Mouse (Mus musculus) midbrain, postnatal 0 days (tissue): ENCODE data around the gene Dusp1. TPM values are rescaled to one million over a fixed set of nuclear protein-coding genes. Genes with fewer than 3 reads are reported as not detected.

Source experiments
- ATAC-seq: fragments of 200-750 bp; cut with Nextera tagmentation; 2 replicates; pipeline ENCODE4 v1.8.0; 2017; ENCODE audit warnings: moderate number of reproducible peaks, mild to moderate bottlenecking, moderate TSS enrichment, moderate library complexity; ENCODE audit not compliant: low FRiP score
- DNase-seq: peaks from one replicate; pipeline ENCODE4 v3.0.0-alpha.2; 2015; ENCODE audit warnings: low spot score
- H3K27ac ChIP-seq: fragments of 300-500 bp; sonication (generic); 2 replicates; pipeline ENCODE4 v1.5.1; 2014; ENCODE audit warnings: low read depth, mild to moderate bottlenecking, low read length, mixed read lengths
- H3K27me3 ChIP-seq: fragments of 300-500 bp; sonication (generic); 2 replicates; pipeline ENCODE4 v1.6.1; 2014; ENCODE audit warnings: low read length, control low read depth, mixed read lengths; ENCODE audit not compliant: insufficient read depth
- H3K36me3 ChIP-seq: fragments of 300-500 bp; sonication (generic); 2 replicates; pipeline ENCODE4 v1.6.1; 2014; ENCODE audit warnings: low read length, control low read depth, mixed read lengths; ENCODE audit not compliant: insufficient read depth
- H3K4me1 ChIP-seq: fragments of 300-500 bp; sonication (generic); 2 replicates; pipeline ENCODE4 v1.6.1; 2014; ENCODE audit warnings: mild to moderate bottlenecking, control low read depth, antibody characterized with exemption, low read length, mixed read lengths; ENCODE audit not compliant: insufficient read depth
- H3K4me2 ChIP-seq: fragments of 300-500 bp; sonication (generic); 2 replicates; pipeline ENCODE4 v1.6.1; 2014; ENCODE audit warnings: low read depth, mild to moderate bottlenecking, low read length, mixed read lengths; ENCODE audit not compliant: poor library complexity, severe bottlenecking
- H3K4me3 ChIP-seq: fragments of 300-500 bp; sonication (generic); 2 replicates; pipeline ENCODE4 v1.5.1; 2014; ENCODE audit warnings: low read depth, mild to moderate bottlenecking, low read length, moderate library complexity
- H3K9ac ChIP-seq: fragments of 300-500 bp; sonication (generic); replicated peaks from 2 replicates; pipeline ENCODE4 v1.6.1; 2014; ENCODE audit warnings: mild to moderate bottlenecking, low read length, moderate library complexity, mixed read lengths; ENCODE audit not compliant: poor library complexity, severe bottlenecking
- H3K9me3 ChIP-seq: fragments of 300-500 bp; sonication (generic); 2 replicates; pipeline ENCODE4 v1.6.1; 2016; ENCODE audit warnings: low read length, control low read depth
- CTCF ChIP-seq: IDR thresholded peaks from 2 replicates; pipeline ENCODE4 v1.5.1; 2016; ENCODE audit warnings: antibody characterized with exemption, mild to moderate bottlenecking
- WGBS: fragments of 180-500 bp; shearing (Covaris S2); extraction: QIAGEN DNeasy Blood & Tissue Kit; methylation state at CpG from one replicate; pipeline ENCODE4 v1.1.7; 2014; 5-methylcytosine and 5-hydroxymethylcytosine counted together
- polyA plus RNA-seq: library from polyadenylated mRNA; unstranded; fragments of >200 nt; fragmentation: Nextera tagmentation; extraction: Ambion mirVana; gene quantifications from 2 replicates; pipeline ENCODE4 v1.2.1, GENCODE M21; 2015
- total RNA-seq: library from RNA; depleted of rRNA; stranded (reverse); fragments of >200 nt; gene quantifications from 2 replicates; pipeline ENCODE4 v1.2.3, GENCODE M21; 2014

Gene Dusp1
- total and polyA plus RNA-seq, 2 experiments from 2014 or later, result 26.0 to 46.8 TPM

- no peaks in the 10 kb centered on the region for H3K27me3 ChIP-seq
- DNase-seq (no peak), ATAC-seq (no peak)
- H3K9me3 ChIP-seq, result no peaks in the 10 kb centered on the region
- no peaks in the 10 kb centered on the region for H3K4me1 ChIP-seq
- TF ChIP-seq CTCF, result no peak
- no peak overlapping the region for H3K27ac ChIP-seq
- H3K4me2 ChIP-seq, result no peak overlapping the region
- WGBS, result 73% methylated on average over 4 of the region's 4 CpGs
- H3K9ac ChIP-seq, result no peak overlapping the region
- no peaks in the 10 kb centered on the region for H3K36me3 ChIP-seq
- H3K4me3 ChIP-seq, result no peak overlapping the region
Observed at GRCm38 (mm10) chr17:26478672-26479071, 83.3 kb downstream of the Dusp1 start.

GRCm38 (mm10) chr17:26476871-26477270 is 85.1 kb downstream of the Dusp1 start:
- DNase-seq (no peak), ATAC-seq (no peak)
- Histone ChIP-seq H3K27me3 (no peaks in the 10 kb centered on the region), H3K27ac (no peak overlapping the region), H3K36me3 (no peaks in the 10 kb centered on the region), H3K4me3 (no peak overlapping the region), H3K4me1 (no peaks in the 10 kb centered on the region), H3K9ac (no peak overlapping the region), H3K9me3 (no peaks in the 10 kb centered on the region), H3K4me2 (no peak overlapping the region)
- 68% methylated on average over 6 of the region's 6 CpGs for WGBS
- no peak for TF ChIP-seq CTCF

DNA sequence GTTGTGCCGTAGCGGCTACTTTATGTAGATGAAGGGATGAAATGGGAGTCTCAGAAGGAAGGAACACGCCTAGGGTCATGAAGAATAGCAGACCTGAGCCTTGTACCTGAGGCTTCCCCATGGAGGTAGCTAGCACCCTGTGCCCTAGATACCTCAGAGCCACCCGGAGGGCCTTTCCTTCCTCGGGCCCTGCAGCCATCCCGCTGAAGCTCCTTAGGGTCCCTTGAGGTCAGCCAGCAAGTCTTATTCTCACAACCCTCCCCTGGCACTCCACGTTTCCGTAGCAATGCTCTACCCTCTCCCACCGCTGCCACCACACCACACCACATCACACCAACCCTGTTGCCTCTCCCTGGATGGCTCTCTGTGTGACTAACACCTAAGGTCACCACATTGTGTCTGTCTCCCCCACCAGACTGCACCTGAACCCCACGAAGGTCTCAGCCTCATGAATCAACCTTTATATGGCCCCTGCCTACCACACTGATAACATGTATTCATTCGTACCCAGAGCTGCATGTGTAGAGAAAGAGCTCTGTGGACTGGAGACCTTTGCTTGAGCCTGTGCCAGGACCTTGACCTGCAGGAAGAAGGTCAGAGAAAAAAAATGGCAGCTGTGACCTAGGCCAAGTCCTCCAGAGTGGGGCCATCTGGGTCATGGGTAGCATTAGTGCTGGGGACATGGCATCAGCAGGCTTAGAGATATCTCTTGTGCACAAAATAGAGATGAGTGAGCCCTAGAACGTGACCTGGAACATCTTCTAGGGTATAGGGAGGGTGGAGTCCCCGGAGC is 93.6 kb downstream of the Dusp1 start:
- Histone ChIP-seq H3K36me3 (no peaks in the 10 kb centered on the region), H3K9me3 (no peaks in the 10 kb centered on the region), H3K27ac (no peak overlapping the region), H3K4me2 (no peak overlapping the region), H3K4me3 (no peak overlapping the region), H3K9ac (no peak overlapping the region), H3K4me1 (no peaks in the 10 kb centered on the region), H3K27me3 (no peaks in the 10 kb centered on the region)
- 81% methylated on average over 13 of the region's 13 CpGs for WGBS
- DNase-seq (no peak), ATAC-seq (no peak)
- TF ChIP-seq CTCF, result no peak

GRCm38 (mm10) chr17:26467619-26468018 is 94.3 kb downstream of the Dusp1 start:
- no peak overlapping the region for H3K4me3 ChIP-seq
- TF ChIP-seq CTCF, result no peak
- H3K4me1 ChIP-seq, result 0 out of 2 replicates have a peak, but pooled peaks cover 3% of the 10 kb centered on the region
- H3K9me3 ChIP-seq, result no peaks in the 10 kb centered on the region
- DNase-seq (no peak), ATAC-seq (no peak)
- no peak overlapping the region for H3K9ac ChIP-seq
- H3K27me3 ChIP-seq, result no peaks in the 10 kb centered on the region
- no peak overlapping the region for H3K27ac ChIP-seq
- H3K36me3 ChIP-seq, result no peaks in the 10 kb centered on the region
- 81% methylated on average over 4 of the region's 4 CpGs for WGBS
- no peak overlapping the region for H3K4me2 ChIP-seq

GRCm38 (mm10) chr17:26466741-26467150 is 95.2 kb downstream of the Dusp1 start:
- H3K9ac ChIP-seq, result no peak overlapping the region
- no peaks in the 10 kb centered on the region for H3K36me3 ChIP-seq

DNA sequence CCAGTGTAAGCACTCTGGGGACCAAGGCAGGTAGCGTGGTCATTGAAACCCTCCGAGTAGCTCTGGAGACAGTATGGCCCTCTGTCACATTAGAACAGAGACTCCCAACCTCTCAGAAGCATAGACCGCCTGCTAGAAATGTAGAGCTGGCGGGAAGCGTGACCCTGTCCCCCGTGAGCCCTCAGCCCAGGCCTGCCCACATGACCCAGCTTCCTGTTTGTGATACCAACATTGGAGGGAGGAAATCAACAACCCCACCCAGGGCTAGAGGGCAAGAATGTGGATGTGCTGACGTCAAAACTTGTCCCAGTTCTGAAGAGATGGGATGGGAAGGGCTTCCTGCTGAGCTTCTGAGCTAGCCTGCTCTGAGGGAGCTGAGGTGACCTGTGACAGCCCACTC is 97.0 kb downstream of the Dusp1 start:
- no peak for ATAC-seq

More at GRCm38 (mm10) chr17:26466741-26467150, 95.2 kb downstream of the Dusp1 start:
- no peak overlapping the region for H3K4me3 ChIP-seq
- H3K9me3 ChIP-seq, result no peaks in the 10 kb centered on the region
- WGBS, result 0% methylated on average over 4 of the region's 4 CpGs
- no peaks in the 10 kb centered on the region for H3K27me3 ChIP-seq
- no peak overlapping the region for H3K27ac ChIP-seq
- H3K4me1 ChIP-seq, result 0 out of 2 replicates have a peak, but pooled peaks cover 3% of the 10 kb centered on the region
- peak; percentile 91 for TF ChIP-seq CTCF
- peak; percentile 85 for DNase-seq
- no peak for ATAC-seq
- H3K4me2 ChIP-seq, result peak overlapping the region; percentile 29; the same call in 1 of the 2 replicates

More for the DNA sequence above, 97.0 kb downstream of the Dusp1 start:
- DNase-seq, result no peak
- whole genome bisulfite sequencing, result 78% methylated on average over 7 of the region's 7 CpGs
- H3K36me3 ChIP-seq, result no peaks in the 10 kb centered on the region
- H3K27me3 ChIP-seq, result no peaks in the 10 kb centered on the region
- H3K27ac ChIP-seq, result no peak overlapping the region
- no peak overlapping the region for H3K4me2 ChIP-seq
- no peaks in the 10 kb centered on the region for H3K9me3 ChIP-seq
- no peak overlapping the region for H3K9ac ChIP-seq
- H3K4me3 ChIP-seq, result no peak overlapping the region
- H3K4me1 ChIP-seq, result 0 out of 2 replicates have a peak, but pooled peaks cover 3% of the 10 kb centered on the region
- no peak for TF ChIP-seq CTCF
